9 mouse cellular contexts compared by ENCODE assay signal in genomic region chr12:109441366-109441765, GRCm38 (mm10). TPM values are rescaled to one million over a fixed set of nuclear protein-coding genes. Genes with fewer than 3 reads are reported as not detected.
DNase-seq lines count a peak whose midpoint lies in the region; ATAC-seq and TF ChIP-seq lines count a peak whose summit lies in the region.
"Had no signal": no experiment of that assay in that cellular context is flagged by ENCODE, and none has a peak within 500 bp of the region (broad histone marks: within the 10 kb centered on the region; RNA-seq: fewer than 3 reads in every experiment).

No protein-coding gene starts in this region.

- H3K36me3 ChIP-seq in stomach, postnatal 0 days (ENCODE audit: control insufficient read depth, insufficient read depth, low read length), result no peaks in the 10 kb centered on the region
- no peaks in the 10 kb centered on the region for H3K36me3 ChIP-seq in forebrain, embryonic 16.5 days (ENCODE audit: control insufficient read depth, insufficient read depth)
- H3K36me3 ChIP-seq: embryonic facial prominence, embryonic 12.5 days had no signal

- no peaks in the 10 kb centered on the region for H3K9me3 ChIP-seq in stomach, postnatal 0 days (ENCODE audit: control insufficient read depth, low read length)
- no peaks in the 10 kb centered on the region for H3K9me3 ChIP-seq in forebrain, embryonic 16.5 days (ENCODE audit: control insufficient read depth, low read length)
- H3K9me3 ChIP-seq: embryonic facial prominence, embryonic 12.5 days had no signal

- peaks cover 9% of the 10 kb centered on the region for H3K4me1 ChIP-seq in stomach, postnatal 0 days (replicated peaks; ENCODE audit: control insufficient read depth, insufficient read depth)
- H3K4me1 ChIP-seq in forebrain, embryonic 16.5 days (replicated peaks; ENCODE audit: control insufficient read depth, insufficient read depth, low read length), result peaks cover 40% of the 10 kb centered on the region

- peak; percentile 61 for DNase-seq in gastrocnemius, postnatal 14 days
- no peak for DNase-seq in gastrocnemius, adult 8-10 months (ENCODE audit: low spot score in 2 of 2)
- DNase-seq in urinary bladder, postnatal 14 days (ENCODE audit: low spot score), result peak; percentile 31
- no peak for DNase-seq in urinary bladder, adult 18-20 months (ENCODE audit: low spot score in 2 of 2)
- DNase-seq in lung, postnatal 14 days, result peak; percentile 41
- DNase-seq in stomach, postnatal 0 days (ENCODE audit: low spot score), result peak; percentile 53
- no peak for DNase-seq in embryo, embryonic 9.5 days (ENCODE audit: extremely low spot score)

- TF ChIP-seq CTCF in stomach, postnatal 0 days (IDR thresholded peaks at IDR 0.05; ENCODE audit: low read depth), result no peak

- no peaks in the 10 kb centered on the region for H3K27me3 ChIP-seq in stomach, postnatal 0 days (ENCODE audit: control insufficient read depth, insufficient read depth, low read length)
- H3K27me3 ChIP-seq in forebrain, embryonic 16.5 days (replicated peaks; ENCODE audit: control insufficient read depth, insufficient read depth, low read length), result peaks cover 2% of the 10 kb centered on the region; the same call in 1 of the 2 replicates

- H3K4me3 ChIP-seq in stomach, postnatal 0 days (ENCODE audit: low read depth, low read length), result no peak overlapping the region
- H3K4me3 ChIP-seq in forebrain, embryonic 16.5 days (replicated peaks; ENCODE audit: low read length), result no peak overlapping the region
- H3K4me3 ChIP-seq: embryonic facial prominence, embryonic 12.5 days had no signal

- no peak for TF ChIP-seq EP300 in stomach, postnatal 0 days (optimal IDR thresholded peaks at IDR 0.05)

- ATAC-seq in stomach, postnatal 0 days (ENCODE audit: low FRiP score, low TSS enrichment), result no peak
- no peak for ATAC-seq in forebrain, embryonic 16.5 days

- intact Hi-C loops in gastrocnemius, postnatal 14 days (cut with DNase I; ENCODE audit: low total_unique reads), result no loop called here

- 13% methylated on average over 6 of the region's 6 CpGs for WGBS in stomach, postnatal 0 days
- WGBS in forebrain, embryonic 16.5 days, result 20% methylated on average over 6 of the region's 6 CpGs

- no peak overlapping the region; the same call in 1 of the 2 replicates for H3K27ac ChIP-seq in stomach, postnatal 0 days (replicated peaks)
- H3K27ac ChIP-seq in forebrain, embryonic 16.5 days (ENCODE audit: low read length), result no peak overlapping the region
- H3K27ac ChIP-seq: embryonic facial prominence, embryonic 12.5 days had no signal

- H3K4me2 ChIP-seq in stomach, postnatal 0 days (replicated peaks; ENCODE audit: low read depth), result no peak overlapping the region
- no peak overlapping the region for H3K4me2 ChIP-seq in forebrain, embryonic 16.5 days (ENCODE audit: low read length)
- H3K4me2 ChIP-seq: embryonic facial prominence, embryonic 12.5 days had no signal

- H3K9ac ChIP-seq in stomach, postnatal 0 days (ENCODE audit: low read length), result peak overlapping the region; percentile 50; the same call in 1 of the 2 replicates
- H3K9ac ChIP-seq in forebrain, embryonic 16.5 days (replicated peaks; ENCODE audit: low read depth, low read length), result no peak overlapping the region
- H3K9ac ChIP-seq: embryonic facial prominence, embryonic 12.5 days had no signal

RNA-seq across cellular contexts. Expression of gene Dlk1, which starts 11.3 kb away (rescaled TPM):
- total RNA-seq in gastrocnemius, postnatal 14 days (2021), result 100 to 1,000 TPM; 213 to 272 TPM
- 1 to 10 TPM in 2 of 4 experiments, under 1 TPM in 2; 0.56 to 1.9 (median 0.95) TPM for total RNA-seq in gastrocnemius, adult 8-10 months (2022)
- polyA plus RNA-seq in stomach, postnatal 0 days (2015; fragmentation: Nextera tagmentation; extraction: Ambion mirVana), result 183 and 187 TPM in 2 replicates
- polyA plus RNA-seq in forebrain, embryonic 16.5 days (2015; fragmentation: Nextera tagmentation; extraction: Ambion mirVana), result 21.2 and 34.2 TPM in 2 replicates

Comparison
In these comparisons a context has a peak if more than half of its experiments do, and no peak if none do; other contexts are left out.
1. DNase-seq: peak in gastrocnemius, postnatal 14 days (single experiment), urinary bladder, postnatal 14 days (single experiment), lung, postnatal 14 days (single experiment) and stomach, postnatal 0 days (single experiment); none in gastrocnemius, adult 8-10 months (0 of 2), urinary bladder, adult 18-20 months (0 of 2) and embryo, embryonic 9.5 days (single experiment).
2. RNA of gene Dlk1, which starts 11.3 kb away (total RNA-seq): 213 to 272 TPM in gastrocnemius, postnatal 14 days; 0.56 to 1.9 TPM in gastrocnemius, adult 8-10 months; every median in the first group is over 10 times any median in the second.